Mouse (Mus musculus) C3H10T1/2 (cell line): Measurements from ENCODE around the gene Aif1. TPM values are rescaled to one million over a fixed set of nuclear protein-coding genes. Genes with fewer than 3 reads are reported as not detected.

Experiments used
- polyA plus RNA-seq, 2 experiments: library from polyadenylated mRNA; unstranded; fragments of >200 nt; fragmentation: generic; extraction: Trizol; gene quantifications; one replicate each; pipeline ENCODE4 v1.2.1; 2012; ENCODE audit warnings: missing spikeins in 2 of 2

The Aif1 gene
- polyA plus RNA-seq: under 1 TPM in 1 of 2 experiments, not detected in 1; 0.47 TPM

GRCm38 (mm10) chr17:35175968-35176367 lies at the start of gene Aif1:
Gene Aif1 (minus strand): TSS chr17:35176068.

DNA sequence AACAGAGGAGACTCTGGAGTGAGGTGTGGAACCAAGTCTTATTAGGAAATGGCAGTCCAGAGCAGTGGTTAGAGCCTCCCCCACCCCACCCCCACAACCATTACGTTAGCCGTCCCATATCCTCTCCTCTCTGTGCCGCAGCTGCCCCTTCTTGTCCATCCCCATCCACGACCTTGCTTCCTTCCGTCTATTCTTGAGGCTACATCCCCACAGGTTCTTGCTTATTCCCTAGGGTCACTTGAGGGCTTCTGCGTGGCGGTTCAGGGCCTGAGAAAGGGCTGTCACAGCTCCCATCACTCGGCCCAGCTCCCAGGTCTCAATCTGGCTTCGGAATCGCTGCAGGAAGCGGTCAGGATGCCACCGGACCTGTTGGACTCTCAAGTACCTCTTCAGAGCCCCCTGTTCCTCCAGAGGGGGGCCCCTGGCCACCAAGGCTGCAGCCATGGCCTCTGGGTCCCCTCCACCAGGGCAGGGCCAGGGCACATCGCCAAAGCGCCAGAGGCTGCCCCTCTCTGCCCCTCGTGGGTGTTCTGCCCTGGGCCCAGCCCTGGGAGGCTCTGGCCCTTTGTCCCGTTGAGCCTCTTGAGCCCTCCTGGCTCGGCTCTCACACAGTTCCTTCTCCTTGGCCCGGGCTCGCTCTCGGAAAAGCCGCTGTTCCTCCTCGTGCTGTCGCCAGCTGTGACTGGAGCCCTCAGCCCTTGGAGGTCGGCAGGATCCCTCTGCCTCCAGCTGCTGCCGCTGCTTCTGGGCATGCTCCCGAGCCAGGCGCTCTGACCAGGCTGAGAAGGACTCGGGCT lies 44.5 kb upstream of the Aif1 start, which contains the start of gene Gm16181:
Gm16181 (plus strand) TSS at position 679 of the 797 bp plus-strand sequence.

GRCm38 (mm10) chr17:35204494-35205379 lies 28.9 kb upstream of the Aif1 start, which contains the start of gene Lta:
Gene Lta (minus strand): TSS chr17:35205351.

GRCm38 (mm10) chr17:35201787-35202186 lies 25.9 kb upstream of the Aif1 start, which contains the start of gene Tnf:
Gene Tnf (minus strand): TSS chr17:35202007.

GRCm38 (mm10) chr17:35193881-35194843 lies 18.3 kb upstream of the Aif1 start, which contains the start of gene Ltb:
Gene Ltb (plus strand): TSS chr17:35194439.

GRCm38 (mm10) chr17:35187959-35188610 lies 12.2 kb upstream of the Aif1 start, which contains the start of gene Lst1:
Gene Lst1 (minus strand): TSS chr17:35188439.

GRCm38 (mm10) chr17:35164568-35165450 lies 11.1 kb downstream of the Aif1 start, which contains the start of gene Prrc2a:
Gene Prrc2a (minus strand): TSS chr17:35164897.

GRCm38 (mm10) chr17:35134801-35135590 lies 40.9 kb downstream of the Aif1 start, which contains the start of gene Bag6:
Gene Bag6 (plus strand): TSS chr17:35135178.

GRCm38 (mm10) chr17:35131500-35132173 lies 44.2 kb downstream of the Aif1 start, which contains the start of gene Apom:
Gene Apom (minus strand): TSS chr17:35132050.

GRCm38 (mm10) chr17:35126206-35126611 lies 49.7 kb downstream of the Aif1 start, which contains the start of gene D17H6S53E:
Gene D17H6S53E (plus strand): TSS chr17:35126373.

GRCm38 (mm10) chr17:35121871-35122303 lies 54.0 kb downstream of the Aif1 start, which contains the start of gene Csnk2b:
Gene Csnk2b (minus strand): TSS chr17:35122053.

DNA sequence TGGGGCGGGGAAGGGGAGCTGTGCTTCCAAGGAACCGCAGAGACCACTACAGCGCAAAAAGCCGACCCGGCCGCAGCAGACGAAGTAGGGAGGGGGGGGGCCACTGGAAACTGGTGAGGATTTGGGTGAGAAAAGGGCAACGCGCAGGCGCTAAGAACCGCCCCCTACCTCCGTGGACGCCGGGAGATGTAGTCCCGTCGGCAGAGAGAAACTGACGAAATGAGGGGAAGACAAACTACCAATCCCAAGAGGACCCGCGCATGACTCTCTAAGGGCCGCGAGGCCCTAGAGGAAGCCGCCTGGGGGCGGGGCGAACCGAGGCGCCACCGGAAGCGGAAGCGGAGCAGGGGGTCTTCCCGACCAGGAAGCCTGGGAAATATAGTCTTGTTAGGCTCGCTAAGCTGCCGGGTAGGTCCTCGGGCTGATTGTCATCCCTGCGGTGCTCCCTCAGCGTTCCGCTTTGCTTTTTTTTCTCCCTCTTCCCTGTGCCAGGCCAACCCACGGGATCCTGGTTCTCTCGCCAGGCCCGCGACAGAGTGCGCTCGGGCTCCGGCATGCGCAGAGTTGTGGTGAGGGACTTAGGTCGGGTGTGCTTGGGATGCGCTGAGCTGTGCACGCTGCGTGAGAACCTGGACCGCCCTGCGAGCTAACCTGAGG lies 54.6 kb downstream of the Aif1 start, which contains the start of gene Gpank1:
Gpank1 (plus strand) TSS at position 313 of the 657 bp plus-strand sequence.

Other genes starting within 250 kb of the Aif1 start
- 10 to 100 TPM in 1 of 2 experiments, 1 to 10 TPM in 1; 6.2 to 20.0 TPM for gene Neu1, start 244.8 kb downstream of the Aif1 start, polyA plus RNA-seq
- 10 to 100 TPM in 1 of 2 experiments, 1 to 10 TPM in 1; 5.1 to 34.0 TPM for gene Hspa1b, start 216.8 kb downstream of the Aif1 start, polyA plus RNA-seq
- not detected for gene Gm20481, start 206.2 kb downstream of the Aif1 start, polyA plus RNA-seq
- gene Hspa1a, start 203.9 kb downstream of the Aif1 start, polyA plus RNA-seq: under 1 TPM; 0.08 to 0.32 TPM
- 1 to 10 TPM in 1 of 2 experiments, under 1 TPM in 1; 0.16 to 1.9 TPM for gene Hspa1l, start 203.4 kb downstream of the Aif1 start, polyA plus RNA-seq
- gene Lsm2, start 194.2 kb downstream of the Aif1 start, polyA plus RNA-seq: 100 to 1,000 TPM in 1 of 2 experiments, 10 to 100 TPM in 1; 85.9 to 302 TPM
- 100 to 1,000 TPM; 118 to 278 TPM for gene Vars, start 175.1 kb downstream of the Aif1 start, polyA plus RNA-seq
- gene Vwa7, start 159.5 kb downstream of the Aif1 start, polyA plus RNA-seq: under 1 TPM; 0.02 to 0.09 TPM
- 1 to 10 TPM in 1 of 2 experiments, under 1 TPM in 1; 0.81 to 2.6 TPM for gene Sapcd1, start 148.1 kb downstream of the Aif1 start, polyA plus RNA-seq
- gene Msh5, start 129.3 kb downstream of the Aif1 start, polyA plus RNA-seq: 1 to 10 TPM; 2.2 to 3.3 TPM
- 100 to 1,000 TPM; 603 to 758 TPM for gene Clic1, start 126.1 kb downstream of the Aif1 start, polyA plus RNA-seq
- gene Ddah2, start 117.0 kb downstream of the Aif1 start, polyA plus RNA-seq: 100 to 1,000 TPM in 1 of 2 experiments, 10 to 100 TPM in 1; 66.2 to 309 TPM
- gene Ly6g6c, start 110.7 kb downstream of the Aif1 start, polyA plus RNA-seq: 1 to 10 TPM in 1 of 2 experiments, under 1 TPM in 1; 0.11 to 1.9 TPM
- under 1 TPM in 1 of 2 experiments, not detected in 1; 0.14 TPM for gene Mpig6b, start 109.9 kb downstream of the Aif1 start, polyA plus RNA-seq
- not detected for gene Ly6g6e, start 99.2 kb downstream of the Aif1 start, polyA plus RNA-seq
- not detected for gene Ly6g6d, start 98.0 kb downstream of the Aif1 start, polyA plus RNA-seq
- not detected for gene Ly6g6f, start 90.5 kb downstream of the Aif1 start, polyA plus RNA-seq
- 100 to 1,000 TPM in 1 of 2 experiments, 10 to 100 TPM in 1; 38.3 to 112 TPM for gene Abhd16a, start 86.8 kb downstream of the Aif1 start, polyA plus RNA-seq
- gene Ly6g5c, start 67.8 kb downstream of the Aif1 start, polyA plus RNA-seq: not detected
- gene Ly6g5b, start 60.6 kb downstream of the Aif1 start, polyA plus RNA-seq: under 1 TPM; 0.12 to 0.45 TPM
- gene Gpank1, start 54.6 kb downstream of the Aif1 start, polyA plus RNA-seq: 10 to 100 TPM; 21.2 to 31.6 TPM
- 100 to 1,000 TPM; 326 to 608 TPM for gene Csnk2b, start 54.0 kb downstream of the Aif1 start, polyA plus RNA-seq
- gene D17H6S53E, start 49.7 kb downstream of the Aif1 start, polyA plus RNA-seq: 10 to 100 TPM in 1 of 2 experiments, 1 to 10 TPM in 1; 6.0 to 17.0 TPM
- under 1 TPM in 1 of 2 experiments, not detected in 1; 0.44 TPM for gene Apom, start 44.0 kb downstream of the Aif1 start, polyA plus RNA-seq
- gene Bag6, start 40.9 kb downstream of the Aif1 start, polyA plus RNA-seq: 100 to 1,000 TPM; 261 to 413 TPM
- 100 to 1,000 TPM; 216 to 365 TPM for gene Prrc2a, start 11.2 kb downstream of the Aif1 start, polyA plus RNA-seq
- gene Lst1, start 12.4 kb upstream of the Aif1 start, polyA plus RNA-seq: 10 to 100 TPM in 1 of 2 experiments, 1 to 10 TPM in 1; 1.9 to 10.8 TPM
- under 1 TPM; 0.05 to 0.06 TPM for gene Ltb, start 18.4 kb upstream of the Aif1 start, polyA plus RNA-seq
- not detected for gene Tnf, start 25.9 kb upstream of the Aif1 start, polyA plus RNA-seq
- under 1 TPM; 0.12 to 0.13 TPM for gene Lta, start 29.3 kb upstream of the Aif1 start, polyA plus RNA-seq
- under 1 TPM in 1 of 2 experiments, not detected in 1; 0.20 TPM for gene Gm16181, start 44.8 kb upstream of the Aif1 start, polyA plus RNA-seq
- 1 to 10 TPM; 1.8 to 4.6 TPM for gene Atp6v1g2, start 57.6 kb upstream of the Aif1 start, polyA plus RNA-seq
- gene Nfkbil1, start 59.7 kb upstream of the Aif1 start, polyA plus RNA-seq: 10 to 100 TPM; 26.9 to 35.6 TPM
- 100 to 1,000 TPM; 295 to 318 TPM for gene Ddx39b, start 65.7 kb upstream of the Aif1 start, polyA plus RNA-seq
- gene H2-D1, start 86.7 kb upstream of the Aif1 start, polyA plus RNA-seq: 10 to 100 TPM; 15.2 to 43.8 TPM
- 1 to 10 TPM; 1.8 to 5.9 TPM for gene H2-Q1, start 144.3 kb upstream of the Aif1 start, polyA plus RNA-seq
- under 1 TPM in 1 of 2 experiments, not detected in 1; 0.05 TPM for gene H2-Q2, start 166.2 kb upstream of the Aif1 start, polyA plus RNA-seq
- 10 to 100 TPM in 1 of 2 experiments, under 1 TPM in 1; 0.61 to 14.6 TPM for gene H2-Q4, start 203.5 kb upstream of the Aif1 start, polyA plus RNA-seq
- under 1 TPM in 1 of 2 experiments, not detected in 1; 0.05 TPM for gene H2-Q6, start 248.8 kb upstream of the Aif1 start, polyA plus RNA-seq